In the genomic region with DNA sequence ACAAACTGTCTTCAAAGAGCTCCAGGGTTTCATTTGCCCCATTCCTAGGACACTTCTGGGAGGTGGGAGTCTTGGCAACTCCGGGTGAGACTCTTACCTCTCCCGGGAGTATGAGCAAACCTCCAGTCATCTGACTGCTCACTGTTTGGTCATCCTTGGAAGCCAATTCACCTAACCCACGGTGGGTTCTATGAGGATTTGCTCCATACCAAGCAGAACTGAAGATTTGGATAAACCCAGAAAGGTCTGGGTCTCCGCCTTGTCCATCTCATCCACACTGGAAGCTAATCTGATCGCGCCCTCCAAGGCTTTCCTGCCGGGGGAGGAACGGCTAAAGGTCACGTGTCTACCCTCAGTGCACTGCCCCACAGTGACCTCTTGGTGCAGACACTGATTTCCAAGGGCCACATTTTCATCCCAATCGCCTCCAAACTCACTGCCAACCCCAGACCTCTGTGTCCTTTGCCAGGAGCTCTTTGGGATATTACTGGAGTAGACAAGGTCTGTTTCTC, we compare ENCODE assay signal across 31 mouse cellular contexts. TPM values are rescaled to one million over a fixed set of nuclear protein-coding genes. Genes with fewer than 3 reads are reported as not detected.
DNase-seq lines count a peak whose midpoint lies in the region; ATAC-seq and TF ChIP-seq lines count a peak whose summit lies in the region.
"Had no signal": no experiment of that assay in that cellular context is flagged by ENCODE, and none has a peak within 500 bp of the region (broad histone marks: within the 10 kb centered on the region; RNA-seq: fewer than 3 reads in every experiment).

No protein-coding gene starts in this region.

- POLR2A ChIA-PET in Patski (lab: Charles Lee): no interaction called here

- CTCF ChIA-PET in Patski (lab: Charles Lee): interaction anchor here (1.9 kb wide), 1 partner anchor 58 kb away, joined by 5 read pairs; no protein-coding TSS in a partner anchor

- H3K36me3 ChIP-seq in C2C12 (ENCODE audit: control insufficient read depth, insufficient read depth): peaks cover 29% of the 10 kb centered on the region
- H3K36me3 ChIP-seq in myocyte (ENCODE audit: control insufficient read depth, insufficient read depth): no peaks in the 10 kb centered on the region
- H3K36me3 ChIP-seq in midbrain, embryonic 16.5 days (ENCODE audit: control insufficient read depth, insufficient read depth, low read length): no peaks in the 10 kb centered on the region
- H3K36me3 ChIP-seq: embryonic facial prominence, embryonic 12.5 days; embryonic facial prominence, embryonic 15.5 days; forebrain, embryonic 12.5 days; forebrain, embryonic 15.5 days; hindbrain, embryonic 12.5 days; hindbrain, embryonic 15.5 days had no signal

- WGBS in midbrain, embryonic 16.5 days: 72% methylated on average over 10 of the region's 10 CpGs

- no peak overlapping the region for H3K9ac ChIP-seq in midbrain, embryonic 16.5 days (ENCODE audit: low read depth, low read length)
- H3K9ac ChIP-seq: embryonic facial prominence, embryonic 12.5 days; embryonic facial prominence, embryonic 15.5 days; forebrain, embryonic 12.5 days; forebrain, embryonic 15.5 days; hindbrain, embryonic 12.5 days; hindbrain, embryonic 15.5 days had no signal

- H3K4me3 ChIP-seq in C2C12 (ENCODE audit: insufficient read depth, poor library complexity, severe bottlenecking): no peak overlapping the region
- H3K4me3 ChIP-seq in myocyte: no peak overlapping the region
- no peak overlapping the region for H3K4me3 ChIP-seq in midbrain, embryonic 16.5 days (ENCODE audit: low read depth, low read length)
- H3K4me3 ChIP-seq: embryonic facial prominence, embryonic 12.5 days; embryonic facial prominence, embryonic 15.5 days; erythroblast, embryonic 14.5 days; forebrain, embryonic 12.5 days; forebrain, embryonic 15.5 days; heart, adult 2 months; hindbrain, embryonic 12.5 days; hindbrain, embryonic 15.5 days had no signal

- TF ChIP-seq POLR2A in myocyte (IDR thresholded peaks at IDR 0.05; ENCODE audit: insufficient read length, low read depth): no peak

- H3K27ac ChIP-seq in midbrain, embryonic 16.5 days (ENCODE audit: low read length): no peak overlapping the region
- H3K27ac ChIP-seq: embryonic facial prominence, embryonic 12.5 days; embryonic facial prominence, embryonic 15.5 days; forebrain, embryonic 12.5 days; forebrain, embryonic 15.5 days; heart, adult 2 months; hindbrain, embryonic 12.5 days; hindbrain, embryonic 15.5 days had no signal

- in situ Hi-C loops in Patski (cut with MboI; ENCODE audit: low pct_unique_long_range_greater_than_20kb): loop anchor here (5.0 to 10.0 kb wide), 2 partner anchors 161 to 293 kb away; no protein-coding TSS in a partner anchor

- H3K79me2 ChIP-seq in C2C12 (ENCODE audit: control insufficient read depth, insufficient read depth): peaks cover 36% of the 10 kb centered on the region
- no peaks in the 10 kb centered on the region for H3K79me2 ChIP-seq in myocyte (ENCODE audit: control insufficient read depth, insufficient read depth)

- peaks cover 5% of the 10 kb centered on the region for H3K4me1 ChIP-seq in midbrain, embryonic 16.5 days (ENCODE audit: control insufficient read depth, insufficient read depth, low read length)

- H3K27me3 ChIP-seq in C2C12 (ENCODE audit: control insufficient read depth, insufficient read depth, insufficient read length): no peaks in the 10 kb centered on the region
- no peaks in the 10 kb centered on the region for H3K27me3 ChIP-seq in Patski
- no peaks in the 10 kb centered on the region for H3K27me3 ChIP-seq in myocyte (ENCODE audit: control insufficient read depth, insufficient read depth, insufficient read length)
- peaks cover under 1% of the 10 kb centered on the region; the same call in 1 of the 2 replicates for H3K27me3 ChIP-seq in midbrain, embryonic 16.5 days (ENCODE audit: control insufficient read depth, insufficient read depth, low read depth, low read length)
- H3K27me3 ChIP-seq: embryonic facial prominence, embryonic 12.5 days; embryonic facial prominence, embryonic 15.5 days; forebrain, embryonic 12.5 days; forebrain, embryonic 15.5 days; hindbrain, embryonic 12.5 days; hindbrain, embryonic 15.5 days had no signal

- H3K79me3 ChIP-seq in C2C12 (ENCODE audit: low read depth): peaks cover 10% of the 10 kb centered on the region

- peak; percentile 46 for DNase-seq in ES-CJ7 (ENCODE audit: low read depth, low spot score)
- DNase-seq in Patski (ENCODE audit: low read depth, low spot score): no peak
- no peak for DNase-seq in right cerebral cortex, postnatal 4 days
- DNase-seq in heart, adult 9 months (ENCODE audit: low spot score in 2 of 2): no peak
- DNase-seq: adrenal gland, adult 2 months; adrenal gland, postnatal 14 days; B cell, adult 2 months; cerebellum, adult 11 months; cerebellum, adult 2 months; cerebellum, adult 9-11 months; cerebellum, postnatal 25 days; gastrocnemius, postnatal 10 days; gastrocnemius, postnatal 36 days; heart, adult 2 months had no signal

- H3ac ChIP-seq in C2C12 (ENCODE audit: control insufficient read depth, insufficient read length, low read depth): no peak overlapping the region
- H3ac ChIP-seq in myocyte (ENCODE audit: control insufficient read depth, insufficient read length): no peak overlapping the region

- no peak overlapping the region for H3K4me2 ChIP-seq in myocyte (ENCODE audit: low read depth)
- H3K4me2 ChIP-seq in midbrain, embryonic 16.5 days (ENCODE audit: low read length): no peak overlapping the region
- H3K4me2 ChIP-seq: embryonic facial prominence, embryonic 12.5 days; embryonic facial prominence, embryonic 15.5 days; forebrain, embryonic 12.5 days; forebrain, embryonic 15.5 days; heart, embryonic 11.5 days; hindbrain, embryonic 12.5 days; hindbrain, embryonic 15.5 days had no signal

- peak; percentile 6 for ATAC-seq in Patski
- ATAC-seq in midbrain, embryonic 16.5 days: no peak
- no peak for ATAC-seq in activated CD4-positive, CD25-positive, alpha-beta regulatory T cell, adult 4 months
- ATAC-seq: CD4-positive, CD25-positive, alpha-beta regulatory T cell, adult 4 months; forebrain, embryonic 15.5 days; intestine, postnatal 0 days had no signal

- no peaks in the 10 kb centered on the region for H3K9me3 ChIP-seq in midbrain, embryonic 16.5 days (replicated peaks; ENCODE audit: control insufficient read depth, low read length, poor library complexity, severe bottlenecking)
- H3K9me3 ChIP-seq: embryonic facial prominence, embryonic 12.5 days; embryonic facial prominence, embryonic 15.5 days; forebrain, embryonic 12.5 days; forebrain, embryonic 15.5 days; hindbrain, embryonic 12.5 days; hindbrain, embryonic 15.5 days had no signal

- TF ChIP-seq CTCF in C2C12 (IDR thresholded peaks at IDR 0.05; ENCODE audit: control insufficient read depth, insufficient read depth, insufficient read length) (no peak), Patski (IDR thresholded peaks at IDR 0.05) (no peak)

TF ChIP-seq in C2C12, 6 proteins besides CTCF, POLR2A, EP300 and RAD21:
- TF ChIP-seq MYOD1 (IDR thresholded peaks at IDR 0.05; ENCODE audit: control insufficient read depth, insufficient read length, low read depth) (no peak), CEBPB (IDR thresholded peaks at IDR 0.05; ENCODE audit: low read depth) (no peak), MAX (IDR thresholded peaks at IDR 0.05) (no peak), FOSL1 (IDR thresholded peaks at IDR 0.05; ENCODE audit: insufficient read depth, low read length, poor library complexity, severe bottlenecking) (no peak), USF1 (IDR thresholded peaks at IDR 0.05; ENCODE audit: low read depth) (peak; percentile 70), MYOG (IDR thresholded peaks at IDR 0.05; ENCODE audit: control insufficient read depth, extremely low read depth, insufficient read length) (no peak)

TF ChIP-seq in myocyte, 11 proteins besides CTCF, POLR2A, EP300 and RAD21:
- TF ChIP-seq MYOD1 (IDR thresholded peaks at IDR 0.05; ENCODE audit: control insufficient read depth in 1 of 3, insufficient read length in 2 of 3, low read depth in 2 of 3): no peak
- TF ChIP-seq USF1 (IDR thresholded peaks at IDR 0.05; ENCODE audit: low read depth): peak; percentile 31
TF ChIP-seq in myocyte: peak in this region for 1.

RNA-seq across cellular contexts. Expression of gene Gprc5a, which starts 18.6 kb away (rescaled TPM):
- polyA plus RNA-seq in C2C12 (2012; fragmentation: generic; extraction: Trizol): 34.2 TPM
- polyA plus RNA-seq in Patski (2021): 80.0 TPM
- 10.8 TPM for polyA plus RNA-seq in myocyte (2012; fragmentation: generic; extraction: Trizol)
- polyA plus RNA-seq in midbrain, embryonic 16.5 days (2015; fragmentation: Nextera tagmentation; extraction: Ambion mirVana): 0.12 and 0.20 TPM in 2 replicates
- under 1 TPM; 0.26 to 0.45 TPM for polyA plus RNA-seq in activated CD4-positive, CD25-positive, alpha-beta regulatory T cell, adult 4 months (2017; shearing (Covaris generic))
- polyA plus RNA-seq: erythroblast, embryonic 14.5 days had no signal

RNA-seq across cellular contexts. Expression of gene Gprc5d, which starts 34.0 kb away (rescaled TPM):
- not detected for polyA plus RNA-seq in C2C12 (2012; fragmentation: generic; extraction: Trizol)
- not detected for polyA plus RNA-seq in Patski (2021)
- polyA plus RNA-seq in myocyte (2012; fragmentation: generic; extraction: Trizol): 0.89 TPM
- polyA plus RNA-seq in midbrain, embryonic 16.5 days (2015; fragmentation: Nextera tagmentation; extraction: Ambion mirVana): not detected in 2 replicates
- polyA plus RNA-seq in activated CD4-positive, CD25-positive, alpha-beta regulatory T cell, adult 4 months (2017; shearing (Covaris generic)): not detected
- polyA plus RNA-seq: adrenal gland, adult 2 months; CD4-positive, CD25-positive, alpha-beta regulatory T cell, adult 4 months; embryonic facial prominence, embryonic 12.5 days; forebrain, embryonic 12.5 days; forebrain, embryonic 15.5 days; heart, adult 2 months; heart, embryonic 11.5 days; heart, embryonic 14.5 days; heart, postnatal 0 days; hindbrain, embryonic 12.5 days; hindbrain, embryonic 15.5 days; intestine, embryonic 14.5 days; intestine, postnatal 0 days had no signal
